Mouse (Mus musculus): Measurements from ENCODE around the gene Sycp2l. TPM values are rescaled to one million over a fixed set of nuclear protein-coding genes. Genes with fewer than 3 reads are reported as not detected.
"Not testable (repeated sequence)": the region's sequence is repeated elsewhere in the genome, so short reads cannot be mapped to it uniquely, and the experiment has no call there.

Gene Sycp2l
- total RNA-seq, 2 experiments from 2014 or later: not detected

DNA sequence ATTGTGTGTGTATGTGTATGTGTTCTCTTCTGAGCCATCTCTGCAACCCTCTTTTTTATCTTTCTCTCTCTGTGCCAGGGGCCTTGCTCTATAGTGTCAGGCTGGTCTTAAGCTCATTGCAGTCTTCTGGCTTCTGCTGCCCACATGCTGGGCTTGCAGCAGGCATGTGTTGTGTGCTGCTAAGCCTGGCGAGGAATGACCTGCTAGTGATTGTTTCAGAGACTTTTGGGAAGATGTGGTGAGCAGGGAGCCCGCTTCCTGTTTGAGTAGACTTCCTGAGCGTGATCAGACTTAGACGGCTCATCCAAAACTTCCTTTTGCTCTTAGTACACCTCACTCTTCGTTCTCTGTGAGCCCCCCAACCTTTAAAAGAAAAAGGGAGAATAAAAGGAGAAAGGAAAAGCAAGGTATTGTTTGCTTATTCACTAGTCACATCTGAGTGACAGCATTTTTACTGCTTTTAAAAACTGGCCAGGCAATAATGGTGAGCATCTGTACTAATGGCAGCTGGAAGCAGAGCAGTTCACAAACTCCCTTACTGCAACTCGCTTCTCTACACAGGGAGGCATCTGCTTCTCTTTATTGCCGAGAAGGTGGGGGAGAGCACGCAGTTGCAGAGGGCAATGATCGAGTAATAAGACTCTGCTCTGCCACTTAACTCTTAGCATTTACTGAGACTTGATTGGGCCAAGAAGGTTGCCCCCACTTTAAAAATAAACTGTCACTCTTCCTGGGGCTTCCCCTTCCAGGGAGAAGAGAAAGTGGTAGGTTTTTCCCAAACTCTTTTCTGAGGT lies 5.2 kb downstream of the Sycp2l start:
- ATAC-seq (ENCODE audit: poor library complexity, severe bottlenecking): no peak

DNA sequence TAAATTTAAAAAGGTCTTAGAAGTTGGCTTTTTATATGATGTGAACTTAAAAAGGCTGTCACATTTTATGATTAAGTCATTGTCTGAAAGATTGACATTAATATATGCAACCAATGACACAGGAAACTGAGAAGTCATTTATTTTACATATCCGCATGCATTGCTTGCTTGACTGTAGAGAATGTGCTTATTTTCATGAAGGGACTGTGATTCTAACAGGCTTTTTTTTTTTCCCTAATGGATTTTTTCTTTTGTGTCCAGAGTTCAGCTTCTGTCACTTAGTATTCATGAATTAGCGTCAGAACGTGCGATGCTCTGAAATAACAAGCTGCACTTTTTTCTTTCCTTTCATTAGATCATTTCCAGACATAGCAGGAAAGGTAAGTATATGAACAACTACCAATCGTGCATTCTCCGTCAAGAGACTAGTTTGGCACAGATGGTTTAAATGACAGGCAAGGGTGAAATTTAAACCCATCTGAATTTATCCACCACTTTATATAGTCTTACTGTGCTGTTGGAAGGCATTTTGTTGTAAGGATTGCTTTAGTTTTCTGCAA lies 9.6 kb downstream of the Sycp2l start:
- ATAC-seq (ENCODE audit: poor library complexity, severe bottlenecking): no peak

DNA sequence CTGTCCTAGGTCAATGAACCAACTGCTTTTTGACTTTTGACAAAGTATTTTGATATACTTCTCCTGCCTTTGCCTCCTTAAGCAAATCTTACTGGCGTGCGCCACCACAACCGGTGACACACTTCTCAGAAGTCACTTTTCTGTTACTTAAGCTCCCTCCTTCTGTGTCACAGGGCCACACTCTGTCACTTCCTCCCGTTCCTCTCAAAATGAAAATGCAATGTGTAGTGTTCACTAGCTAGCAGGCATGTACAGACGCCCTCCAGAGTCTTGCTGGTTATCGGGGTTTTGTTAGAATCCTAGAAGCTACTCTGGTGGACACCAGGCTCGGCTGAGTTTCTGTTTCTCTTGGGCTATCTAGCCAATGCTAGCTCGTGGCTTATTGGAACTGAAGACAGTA lies 14.2 kb downstream of the Sycp2l start:
- no peak for ATAC-seq (ENCODE audit: poor library complexity, severe bottlenecking)

DNA sequence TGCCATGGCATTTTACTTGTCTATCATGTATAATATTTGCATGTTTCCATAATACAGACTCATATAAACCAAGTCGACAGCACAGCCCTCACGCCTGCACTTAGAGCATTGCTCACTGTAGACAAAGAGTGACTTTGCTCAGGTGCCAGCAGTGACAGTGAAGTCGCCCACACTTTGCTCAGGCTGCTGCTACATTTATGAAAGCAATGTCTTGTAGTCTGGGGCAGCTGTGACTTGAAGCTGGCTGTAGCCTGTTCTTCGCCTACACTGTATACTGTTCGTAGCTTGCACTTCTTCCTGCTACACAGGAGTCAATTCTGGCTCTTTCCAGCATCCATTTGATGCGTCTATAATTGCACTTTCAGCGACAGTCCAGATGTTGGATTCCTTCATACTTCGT lies 15.0 kb downstream of the Sycp2l start:
- ATAC-seq (ENCODE audit: poor library complexity, severe bottlenecking): no peak

DNA sequence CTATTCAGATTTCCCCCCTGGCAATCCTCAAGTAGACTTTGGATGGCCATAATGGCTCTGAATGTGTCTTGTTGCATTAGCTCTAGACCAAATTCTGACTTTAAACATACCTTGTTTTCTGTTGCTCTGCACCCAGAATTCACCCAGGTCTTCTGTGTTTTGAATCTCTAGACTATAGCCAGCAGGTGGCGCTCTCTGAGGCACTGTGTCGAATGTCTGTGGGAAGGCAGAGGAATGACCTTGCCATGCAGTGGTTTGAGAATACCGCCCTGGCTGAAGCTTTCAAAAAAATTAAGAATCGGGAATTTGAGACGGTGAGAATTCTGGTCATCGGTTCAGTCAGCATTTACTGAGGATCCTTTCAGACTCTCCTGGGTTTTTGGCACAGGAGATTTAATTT lies 20.8 kb downstream of the Sycp2l start:
- no peak; the same call in 1 of the 2 replicates for ATAC-seq (ENCODE audit: poor library complexity, severe bottlenecking)

DNA sequence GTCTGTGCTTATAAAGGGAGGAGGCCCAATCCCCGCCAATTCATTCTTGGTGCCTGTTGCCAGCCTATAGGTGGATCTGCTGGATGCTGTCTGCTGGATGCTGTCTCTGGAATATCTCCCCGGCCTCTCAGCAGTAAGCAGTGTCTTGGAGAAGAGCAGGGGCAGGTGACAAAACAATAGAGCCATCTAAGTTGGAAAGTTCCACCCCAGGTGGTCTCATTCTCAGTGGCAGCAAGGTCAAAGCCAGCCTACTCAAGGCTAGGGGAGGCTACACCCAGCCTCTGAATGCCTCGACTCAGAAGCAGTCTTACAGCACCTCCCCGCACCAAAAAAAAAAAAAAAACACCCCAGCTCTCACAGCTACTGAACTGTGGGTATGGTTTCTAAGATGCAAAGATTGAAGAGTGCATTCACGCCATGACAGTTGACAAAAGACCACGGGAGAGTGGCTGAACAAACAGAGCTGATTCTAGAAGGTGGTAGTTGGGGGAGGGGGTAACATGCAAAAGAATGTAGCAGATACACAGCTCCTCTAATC lies 31.4 kb downstream of the Sycp2l start:
- no peak for ATAC-seq (ENCODE audit: poor library complexity, severe bottlenecking)

DNA sequence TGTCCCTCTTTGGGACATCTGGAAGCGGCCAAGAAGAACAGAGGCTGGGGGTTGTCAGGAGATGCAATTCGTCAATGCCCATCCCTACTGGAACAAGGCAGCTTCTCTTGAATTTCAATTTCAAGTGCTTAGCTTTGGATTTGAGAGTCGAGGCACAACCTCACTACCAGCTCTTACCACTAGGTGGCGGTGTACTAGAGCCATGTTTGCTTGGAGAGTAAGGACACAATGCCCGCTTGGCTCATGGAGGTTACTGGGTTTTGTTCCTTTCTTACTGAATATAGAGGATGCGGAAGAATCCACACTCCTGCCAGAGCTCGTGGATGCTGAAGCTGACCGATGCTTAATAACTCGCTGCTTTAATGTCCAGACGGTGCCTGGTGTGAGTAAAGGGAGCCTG lies 32.2 kb downstream of the Sycp2l start:
- ATAC-seq (ENCODE audit: poor library complexity, severe bottlenecking): peak; percentile 64

DNA sequence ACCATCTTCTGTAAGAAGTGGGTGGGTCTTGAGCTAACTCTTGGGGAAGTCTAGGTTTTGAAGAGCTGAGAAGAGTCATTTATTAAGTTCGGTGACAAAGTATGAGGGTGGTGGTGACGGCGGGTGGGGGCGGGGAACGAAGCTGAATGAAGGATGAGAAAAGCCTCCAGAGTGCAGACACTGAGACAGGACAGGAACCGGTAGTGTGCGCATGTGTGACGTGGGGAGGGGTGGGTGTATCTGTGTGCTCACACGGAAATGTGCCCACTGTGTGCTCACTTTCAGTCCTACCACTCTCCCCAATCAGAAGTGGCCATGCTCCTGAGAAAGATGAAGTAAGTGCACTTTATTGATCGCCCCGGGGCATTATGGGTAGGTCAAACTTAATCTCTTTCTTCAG lies 39.0 kb downstream of the Sycp2l start:
- ATAC-seq (ENCODE audit: poor library complexity, severe bottlenecking): no peak

DNA sequence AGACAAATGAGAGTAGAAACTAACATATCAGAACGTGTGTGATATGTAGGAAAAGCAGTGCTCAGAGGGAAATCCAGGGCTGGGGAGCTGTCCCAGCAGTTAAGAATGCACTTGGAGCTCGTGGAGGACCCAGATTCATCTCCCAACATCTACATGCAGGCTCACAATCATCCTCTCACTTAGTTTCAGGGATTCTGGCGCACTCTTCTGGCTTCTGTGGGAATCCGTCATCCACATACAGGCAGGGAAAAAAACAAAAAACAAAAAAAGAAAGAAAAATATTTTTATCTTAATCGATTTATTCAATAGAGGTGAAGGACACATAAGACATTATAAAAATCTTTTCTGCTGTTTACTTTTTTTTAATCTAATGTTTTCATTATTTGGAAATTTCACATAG lies 44.3 kb downstream of the Sycp2l start:
- no peak for ATAC-seq (ENCODE audit: poor library complexity, severe bottlenecking)

DNA sequence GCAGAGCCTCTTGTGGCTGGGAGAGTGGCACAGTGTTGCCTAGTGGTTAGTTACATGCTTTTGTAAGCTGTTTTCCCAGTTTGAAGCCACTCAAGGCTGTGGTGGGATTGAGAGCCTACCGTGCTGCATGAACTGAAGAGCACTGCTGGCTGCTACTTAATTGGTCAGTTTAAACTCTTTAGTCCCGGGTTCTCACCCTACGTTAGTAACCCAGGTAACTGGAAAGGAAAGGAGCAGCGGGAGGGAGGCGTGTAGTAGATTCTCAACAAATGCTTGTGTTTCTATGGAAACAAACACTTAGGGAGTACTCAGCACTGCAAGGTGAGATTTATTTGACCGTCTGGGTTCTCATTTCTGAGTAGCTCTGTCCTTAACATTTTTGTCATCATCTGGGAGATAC lies 73.8 kb downstream of the Sycp2l start:
- ATAC-seq (ENCODE audit: poor library complexity, severe bottlenecking): no peak

DNA sequence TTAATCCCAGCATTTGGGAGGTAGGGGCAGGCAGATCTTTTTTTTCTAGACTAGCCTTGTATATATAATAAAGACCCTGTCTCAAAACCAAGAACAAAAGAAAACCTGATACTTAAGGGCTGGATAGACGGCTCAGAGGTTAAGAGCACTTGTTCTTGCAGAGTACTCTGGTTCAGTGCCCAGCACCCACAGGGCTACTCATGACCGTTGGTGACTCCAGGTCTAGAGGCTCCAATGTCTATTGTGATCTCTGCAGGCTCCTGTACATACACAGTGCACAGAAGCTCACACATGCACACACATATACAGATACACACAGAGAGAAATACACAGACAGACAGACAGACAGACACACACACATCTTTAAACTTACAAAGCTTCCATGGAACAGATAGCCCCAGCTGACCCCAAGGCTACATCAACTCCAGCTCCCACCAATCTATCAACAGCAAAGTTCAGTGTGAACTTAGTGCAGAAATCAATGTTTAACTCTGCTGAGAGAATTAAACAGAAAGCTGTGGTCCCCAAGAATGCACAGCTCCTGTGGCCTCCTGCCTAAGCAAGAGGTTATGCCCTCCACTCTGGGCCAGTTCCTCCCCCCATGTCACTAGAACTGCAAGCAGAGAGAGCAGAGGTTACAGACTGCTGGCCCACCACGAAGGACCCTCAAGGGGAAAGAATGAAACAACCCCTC lies 81.7 kb downstream of the Sycp2l start:
- ATAC-seq (ENCODE audit: poor library complexity, severe bottlenecking): no peak

DNA sequence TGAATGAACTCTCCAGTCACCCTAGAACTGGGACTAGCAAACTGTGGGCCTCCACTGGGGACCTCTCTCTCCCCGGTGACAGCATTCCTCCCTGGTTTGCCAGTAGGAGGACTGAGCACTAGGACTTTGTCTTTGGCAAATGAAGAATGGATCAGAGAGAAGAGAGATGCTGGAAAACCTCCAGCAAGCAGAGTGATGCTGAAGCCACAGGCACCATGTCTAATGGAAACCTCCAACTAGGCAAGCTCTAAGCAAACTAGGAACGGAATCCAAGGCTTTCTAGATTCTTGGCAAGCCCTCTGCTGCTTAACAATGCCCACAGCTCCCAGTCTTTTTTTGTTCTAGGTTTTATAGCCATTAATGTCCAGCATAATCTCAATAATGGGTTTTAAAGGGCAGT lies 86.8 kb downstream of the Sycp2l start:
- ATAC-seq (ENCODE audit: poor library complexity, severe bottlenecking): no peak

DNA sequence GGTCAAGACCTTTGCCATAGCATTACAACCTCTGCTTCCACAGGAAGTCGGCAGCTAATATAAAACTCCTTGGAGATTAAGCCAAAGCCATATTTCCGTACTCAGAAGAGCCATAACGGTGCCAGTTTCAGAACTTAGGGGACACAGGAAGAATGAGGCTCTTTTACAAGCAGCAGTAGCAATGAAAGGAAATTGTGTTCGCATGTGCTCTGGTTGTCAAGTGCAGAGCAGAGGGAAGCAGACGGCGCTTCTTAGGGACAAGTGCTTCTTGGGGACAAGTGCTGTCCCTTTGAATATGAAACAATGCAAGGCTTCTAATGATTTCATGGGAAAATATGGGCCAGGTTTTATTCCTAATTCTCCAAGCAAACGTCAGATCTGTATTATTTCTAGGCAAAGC lies 89.2 kb downstream of the Sycp2l start:
- no peak for ATAC-seq (ENCODE audit: poor library complexity, severe bottlenecking)

DNA sequence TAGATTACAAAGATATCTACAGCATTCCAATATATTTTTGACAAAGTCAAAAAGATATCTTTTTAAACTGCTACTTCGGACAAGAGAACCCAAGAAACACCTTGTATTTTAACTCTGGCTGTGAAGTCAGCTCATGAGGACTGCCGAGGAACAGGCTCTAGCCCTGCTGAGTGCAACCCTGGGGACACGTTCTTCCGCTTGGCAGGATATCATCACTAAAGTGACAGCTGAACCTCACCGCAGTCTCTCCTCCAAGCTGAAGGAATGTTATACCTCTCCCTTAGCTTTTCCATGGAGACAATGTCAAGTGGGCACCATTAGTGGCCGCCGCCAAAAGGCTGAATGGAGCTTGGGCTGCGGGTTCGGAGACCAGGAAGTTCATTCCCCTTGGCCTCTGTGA lies 89.6 kb downstream of the Sycp2l start:
- ATAC-seq (ENCODE audit: poor library complexity, severe bottlenecking): no peak

DNA sequence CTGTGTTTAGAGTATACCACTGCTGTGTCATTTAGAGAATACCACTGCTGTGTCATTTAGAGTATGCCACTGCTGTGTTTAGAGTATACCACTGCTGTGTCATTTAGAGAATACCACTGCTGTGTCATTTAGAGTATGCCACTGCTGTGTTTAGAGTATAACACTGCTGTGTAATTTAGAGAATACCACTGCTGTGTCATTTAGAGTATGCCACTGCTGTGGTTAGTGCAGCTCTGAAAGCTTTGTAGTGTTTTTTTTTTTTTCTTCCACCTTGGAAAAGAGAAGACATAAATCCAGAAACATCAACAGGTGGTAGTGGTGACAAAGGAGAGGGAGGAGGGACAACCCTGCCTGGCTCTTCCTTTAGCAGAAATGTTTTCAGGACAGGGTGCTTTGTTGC lies 91.5 kb downstream of the Sycp2l start:
- not testable (repeated sequence) for ATAC-seq (ENCODE audit: poor library complexity, severe bottlenecking)

DNA sequence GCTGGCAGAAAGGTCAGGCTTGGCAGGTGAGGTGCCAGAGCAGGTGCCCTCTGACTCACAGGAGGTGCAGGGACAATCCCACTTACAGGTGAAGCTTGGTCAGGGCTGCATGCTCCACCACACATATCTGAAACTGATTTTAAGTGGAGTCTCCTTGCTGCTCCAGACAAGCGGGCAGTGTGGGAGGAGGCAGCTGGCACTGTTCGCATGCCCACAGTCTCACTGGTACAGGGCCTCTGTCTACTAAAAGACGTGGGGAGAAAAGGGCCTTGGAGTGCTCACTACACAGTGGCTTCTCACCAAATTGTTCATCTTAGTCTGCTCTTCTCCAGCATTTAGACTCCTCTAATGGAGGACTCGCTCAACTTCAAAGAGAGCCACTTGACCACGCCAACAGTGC lies 92.1 kb downstream of the Sycp2l start:
- no peak for ATAC-seq (ENCODE audit: poor library complexity, severe bottlenecking)

DNA sequence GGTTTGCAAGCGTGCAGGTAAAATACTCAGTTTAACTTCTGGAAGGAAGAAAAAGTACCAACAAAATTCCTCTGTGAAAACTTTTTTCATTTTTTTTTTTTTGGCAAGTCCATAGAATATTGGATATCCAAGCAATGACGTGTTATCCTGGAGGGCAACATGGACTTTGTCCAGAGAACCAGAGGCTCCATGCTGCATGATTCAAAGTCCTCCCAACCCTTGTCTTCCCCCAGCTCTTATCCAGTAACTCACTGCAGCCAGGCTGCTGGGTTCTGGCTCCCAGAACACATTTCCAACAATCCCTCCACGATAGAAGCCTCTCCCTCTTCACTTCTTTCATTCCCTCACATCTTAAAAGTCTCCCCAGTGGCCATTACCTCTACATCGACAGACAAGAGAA lies 97.2 kb downstream of the Sycp2l start:
- ATAC-seq (ENCODE audit: poor library complexity, severe bottlenecking): no peak

DNA sequence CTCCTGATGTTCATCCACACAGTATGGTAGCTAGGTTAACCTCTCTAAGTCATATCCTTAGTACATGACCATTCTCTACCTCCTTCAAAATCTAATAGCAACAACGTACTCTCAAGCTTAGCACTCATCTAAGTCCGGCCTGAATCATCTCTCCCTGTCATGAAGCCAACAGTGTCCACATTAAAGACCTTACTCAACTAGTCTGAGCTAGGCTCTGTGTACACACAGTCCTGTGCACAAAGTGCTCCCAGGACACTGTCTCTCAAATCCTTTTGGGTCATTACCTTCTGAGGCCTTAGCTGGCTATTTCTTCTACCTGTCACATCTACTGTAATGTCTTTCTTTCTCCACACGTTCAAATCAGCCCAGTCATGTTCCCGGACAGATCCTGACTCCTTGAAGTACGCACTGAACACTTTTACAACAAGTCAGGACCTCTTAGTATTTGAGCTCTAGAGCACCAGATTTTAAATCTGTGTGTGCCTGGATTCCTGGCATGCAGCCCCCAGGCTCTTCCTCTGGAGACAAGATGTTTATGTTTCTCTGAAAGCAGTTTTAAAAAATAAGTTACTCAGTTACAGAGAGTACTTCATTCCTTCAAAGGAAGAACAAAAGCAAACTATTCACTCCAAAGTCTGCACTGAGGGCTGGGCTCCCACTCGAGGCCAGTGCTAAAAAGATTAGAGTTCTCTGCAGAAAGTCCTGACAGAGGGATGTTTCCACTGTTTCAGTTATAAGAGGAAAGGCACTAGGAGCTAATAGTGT lies 98.6 kb downstream of the Sycp2l start:
- no peak for ATAC-seq (ENCODE audit: poor library complexity, severe bottlenecking)

DNA sequence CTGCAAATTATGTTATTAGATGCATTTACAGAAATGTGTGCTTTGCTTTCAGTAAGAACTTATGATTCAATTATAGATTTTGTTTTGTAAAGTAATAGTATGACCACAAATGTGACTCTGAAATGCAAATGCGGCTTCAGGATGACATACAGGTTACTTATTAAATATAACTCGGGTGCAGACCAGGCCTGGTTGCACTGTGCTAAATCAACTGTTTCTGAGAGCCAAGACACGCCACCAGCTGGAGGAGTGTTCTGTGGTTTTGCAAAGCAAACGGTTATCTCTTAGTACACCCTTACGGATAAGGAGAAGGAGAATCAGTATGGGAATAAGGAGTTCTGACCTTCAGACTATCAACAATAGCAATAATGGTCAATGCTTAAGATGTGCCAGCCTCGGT lies 101.6 kb downstream of the Sycp2l start:
- no peak for ATAC-seq (ENCODE audit: poor library complexity, severe bottlenecking)

DNA sequence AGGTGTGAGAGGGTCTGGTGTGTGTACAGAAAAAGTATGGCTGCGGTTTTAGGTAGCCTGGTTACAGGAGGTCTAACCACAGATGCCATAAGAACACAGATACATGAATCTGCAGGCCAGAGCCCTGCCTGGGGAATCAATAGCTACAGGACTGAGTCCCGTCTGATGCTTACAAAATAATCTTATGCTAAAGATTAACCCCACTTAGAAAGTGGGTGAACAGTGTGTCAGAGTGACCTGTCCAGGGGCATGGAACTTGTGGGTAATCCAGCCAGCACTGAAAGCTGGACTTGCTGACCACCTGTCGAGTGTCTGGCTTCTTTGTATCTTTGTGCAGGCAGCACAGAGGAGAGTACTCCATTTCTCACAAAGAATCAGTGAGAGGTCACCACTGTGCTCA lies 102.1 kb downstream of the Sycp2l start:
- ATAC-seq (ENCODE audit: poor library complexity, severe bottlenecking): no peak

DNA sequence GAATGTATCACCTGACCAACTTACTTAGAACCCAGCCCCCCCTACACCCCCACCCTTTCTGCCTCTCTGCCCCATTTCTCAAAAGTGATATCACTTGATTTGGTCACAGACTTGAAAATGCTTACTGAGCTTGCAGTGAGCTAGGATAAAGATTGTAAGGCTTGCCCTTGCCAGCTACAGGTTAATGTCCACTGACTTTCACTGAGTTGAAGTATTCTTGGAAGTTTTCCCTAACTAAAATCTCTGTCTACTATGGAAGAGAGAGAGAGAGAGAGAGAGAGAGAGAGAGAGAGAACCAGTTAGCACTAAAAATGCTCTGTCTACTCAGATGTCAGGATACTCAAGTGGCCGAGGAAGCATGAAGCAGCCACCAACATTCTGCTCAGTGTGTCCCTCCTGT lies 104.9 kb downstream of the Sycp2l start:
- no peak for ATAC-seq (ENCODE audit: poor library complexity, severe bottlenecking)
